Comparison of ENCODE assay signal across 8 mouse cellular contexts in genomic region chr4:141076761-141077506, GRCm38 (mm10). TPM values are rescaled to one million over a fixed set of nuclear protein-coding genes. Genes with fewer than 3 reads are reported as not detected.
DNase-seq lines count a peak whose midpoint lies in the region; ATAC-seq and TF ChIP-seq lines count a peak whose summit lies in the region.

No protein-coding gene starts in this region.

- H3K4me1 ChIP-seq in heart, embryonic 16.5 days (ENCODE audit: control insufficient read depth, insufficient read depth, low read length) = peaks cover 30% of the 10 kb centered on the region
- peaks cover 38% of the 10 kb centered on the region for H3K4me1 ChIP-seq in liver, postnatal 0 days (ENCODE audit: insufficient read depth)
- peaks cover 30% of the 10 kb centered on the region for H3K4me1 ChIP-seq in neural tube, embryonic 15.5 days

- H3K9ac ChIP-seq in heart, embryonic 16.5 days (ENCODE audit: low read length) = peak overlapping the region; percentile 99
- H3K9ac ChIP-seq in liver, postnatal 0 days (replicated peaks) = peak overlapping the region; percentile 85
- H3K9ac ChIP-seq in neural tube, embryonic 15.5 days (replicated peaks) = peak overlapping the region; percentile 78

- peak overlapping the region; percentile 7 for H3K27ac ChIP-seq in heart, embryonic 16.5 days (ENCODE audit: low read length)
- peak overlapping the region; percentile 88 for H3K27ac ChIP-seq in liver, postnatal 0 days (ENCODE audit: low read depth)
- no peak overlapping the region for H3K27ac ChIP-seq in neural tube, embryonic 15.5 days (replicated peaks)

- 65% methylated on average over 17 of the region's 17 CpGs for WGBS in heart, embryonic 16.5 days
- WGBS in liver, postnatal 0 days (ENCODE audit: insufficient replicate concordance) = 30% methylated on average over 17 of the region's 17 CpGs
- WGBS in neural tube, embryonic 15.5 days = 83% methylated on average over 17 of the region's 17 CpGs

- DNase-seq in CD4-positive, CD25-positive, alpha-beta regulatory T cell, adult 2 months (ENCODE audit: low read depth, low spot score) = peak; percentile 21
- DNase-seq in c-Kit-positive CD71-positive TER-119-negative erythroid progenitor cells, embryonic 14.5 days (ENCODE audit: low read depth) = peak; percentile 58
- peak; percentile 68 for DNase-seq in liver, postnatal 0 days
- DNase-seq in yolk sac, embryonic 10.5 days (ENCODE audit: low spot score) = no peak
- DNase-seq in ovary, adult 18-20 months (ENCODE audit: low spot score) = no peak

- H3K36me3 ChIP-seq in heart, embryonic 16.5 days (ENCODE audit: control insufficient read depth, insufficient read depth) = peaks cover 4% of the 10 kb centered on the region; the same call in 1 of the 2 replicates
- peaks cover 16% of the 10 kb centered on the region for H3K36me3 ChIP-seq in liver, postnatal 0 days (replicated peaks; ENCODE audit: insufficient read depth, low read length)
- H3K36me3 ChIP-seq in neural tube, embryonic 15.5 days = peaks cover 17% of the 10 kb centered on the region

- no peak for TF ChIP-seq CTCF in liver, postnatal 0 days (IDR thresholded peaks at IDR 0.05; ENCODE audit: low read depth)

- H3K9me3 ChIP-seq in heart, embryonic 16.5 days (replicated peaks; ENCODE audit: control insufficient read depth, low read length) = no peaks in the 10 kb centered on the region; the same call in 1 of the 2 replicates
- no peaks in the 10 kb centered on the region for H3K9me3 ChIP-seq in liver, postnatal 0 days (ENCODE audit: low read length)
- H3K9me3 ChIP-seq in neural tube, embryonic 15.5 days (replicated peaks) = no peaks in the 10 kb centered on the region

- H3K27me3 ChIP-seq in heart, embryonic 16.5 days (ENCODE audit: control insufficient read depth, insufficient read depth, low read length) = no peaks in the 10 kb centered on the region
- no peaks in the 10 kb centered on the region for H3K27me3 ChIP-seq in liver, postnatal 0 days (ENCODE audit: insufficient read depth, low read length)
- H3K27me3 ChIP-seq in neural tube, embryonic 15.5 days (replicated peaks) = no peaks in the 10 kb centered on the region

- peak; percentile 48; the same call in 1 of the 2 replicates for TF ChIP-seq EP300 in liver, postnatal 0 days (IDR thresholded peaks at IDR 0.05; ENCODE audit: low read depth)

- H3K4me3 ChIP-seq in heart, embryonic 16.5 days (ENCODE audit: low read length) = peak overlapping the region; percentile 100
- peak overlapping the region; percentile 79 for H3K4me3 ChIP-seq in liver, postnatal 0 days (ENCODE audit: low read depth, low read length)
- peak overlapping the region; percentile 70 for H3K4me3 ChIP-seq in neural tube, embryonic 15.5 days (replicated peaks)

- peak overlapping the region; percentile 96 for H3K4me2 ChIP-seq in heart, embryonic 16.5 days (ENCODE audit: low read depth, low read length)
- H3K4me2 ChIP-seq in liver, postnatal 0 days (ENCODE audit: low read depth, low read length) = peak overlapping the region; percentile 95
- H3K4me2 ChIP-seq in neural tube, embryonic 15.5 days = peak overlapping the region; percentile 89

- no peak for ATAC-seq in CD4-positive, CD25-positive, alpha-beta regulatory T cell, adult 4 months
- no peak for ATAC-seq in heart, embryonic 16.5 days (replicated peaks; ENCODE audit: extremely low read depth, insufficient read depth, low FRiP score)
- ATAC-seq in liver, postnatal 0 days = peak; percentile 33
- ATAC-seq in neural tube, embryonic 15.5 days (ENCODE audit: low FRiP score) = no peak

RNA-seq across cellular contexts. Expression of gene Necap2, which starts 1.2 kb away (rescaled TPM):
- 100 to 1,000 TPM in 1 of 2 experiments, 10 to 100 TPM in 1; 83.0 to 153 TPM for polyA plus RNA-seq in CD4-positive, CD25-positive, alpha-beta regulatory T cell, adult 4 months (2017; shearing (Covaris generic))
- polyA plus RNA-seq in heart, embryonic 16.5 days (2015; fragmentation: Nextera tagmentation; extraction: Ambion mirVana) = 49.8 and 50.1 TPM in 2 replicates
- 47.1 and 53.0 TPM in 2 replicates for polyA plus RNA-seq in liver, postnatal 0 days (2015; fragmentation: Nextera tagmentation; extraction: Ambion mirVana)
- polyA plus RNA-seq in neural tube, embryonic 15.5 days (2015; fragmentation: Nextera tagmentation; extraction: Ambion mirVana) = 56.8 and 59.8 TPM in 2 replicates

RNA-seq across cellular contexts. Expression of gene Spata21, which starts 11.2 kb away (rescaled TPM):
- 1 to 10 TPM; 1.0 to 1.2 TPM for polyA plus RNA-seq in CD4-positive, CD25-positive, alpha-beta regulatory T cell, adult 4 months (2017; shearing (Covaris generic))
- polyA plus RNA-seq in heart, embryonic 16.5 days (2015; fragmentation: Nextera tagmentation; extraction: Ambion mirVana) = 0.08 TPM in 1 of 2 replicates, not detected in the other
- not detected in 2 replicates for polyA plus RNA-seq in liver, postnatal 0 days (2015; fragmentation: Nextera tagmentation; extraction: Ambion mirVana)
- 0.51 and 0.55 TPM in 2 replicates for polyA plus RNA-seq in neural tube, embryonic 15.5 days (2015; fragmentation: Nextera tagmentation; extraction: Ambion mirVana)

RNA-seq across cellular contexts. Expression of gene Crocc, which starts 16.6 kb away (rescaled TPM):
- 1 to 10 TPM in 1 of 2 experiments, not detected in 1; 1.4 TPM for polyA plus RNA-seq in CD4-positive, CD25-positive, alpha-beta regulatory T cell, adult 4 months (2017; shearing (Covaris generic))
- 3.0 and 4.2 TPM in 2 replicates for polyA plus RNA-seq in heart, embryonic 16.5 days (2015; fragmentation: Nextera tagmentation; extraction: Ambion mirVana)
- 0.32 and 0.47 TPM in 2 replicates for polyA plus RNA-seq in liver, postnatal 0 days (2015; fragmentation: Nextera tagmentation; extraction: Ambion mirVana)
- 4.5 and 4.9 TPM in 2 replicates for polyA plus RNA-seq in neural tube, embryonic 15.5 days (2015; fragmentation: Nextera tagmentation; extraction: Ambion mirVana)

Comparison
In these comparisons a context has a peak if more than half of its experiments do, and no peak if none do; other contexts are left out.
1. DNase-seq: peak in CD4-positive, CD25-positive, alpha-beta regulatory T cell, adult 2 months (single experiment), c-Kit-positive CD71-positive TER-119-negative erythroid progenitor cells, embryonic 14.5 days (single experiment) and liver, postnatal 0 days (single experiment); none in yolk sac, embryonic 10.5 days (single experiment) and ovary, adult 18-20 months (single experiment).
2. Peak in every context shown above with its lines, with median percentiles within 50 percentile points of each other: H3K4me2 ChIP-seq, H3K4me3 ChIP-seq and H3K9ac ChIP-seq.